Mouse (Mus musculus): ENCODE data around the gene Slc52a3.

The Slc52a3 gene

DNA sequence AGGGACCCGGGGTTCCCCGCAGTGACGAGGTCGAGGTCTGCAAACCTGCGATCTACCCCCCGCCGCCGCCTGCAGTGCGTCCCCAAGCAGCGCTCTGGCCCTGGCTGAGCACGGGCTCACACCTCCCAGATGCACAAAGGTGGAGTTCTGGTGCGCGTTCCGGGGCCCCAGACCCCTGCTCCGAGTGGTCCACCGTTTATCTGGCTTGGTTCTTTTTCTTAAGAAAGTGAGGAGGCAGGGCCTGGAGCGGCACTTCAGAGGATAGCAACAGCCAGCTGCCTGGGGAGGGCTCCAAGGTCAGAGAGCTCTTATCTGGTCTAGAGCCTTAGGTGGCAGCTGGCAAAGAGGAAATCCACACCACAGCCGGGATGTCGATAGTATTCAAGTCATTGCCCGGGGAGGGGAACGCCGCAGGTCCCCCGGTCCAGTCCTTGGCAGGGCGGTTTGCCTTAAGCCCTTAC is 52.7 kb downstream of the Slc52a3 start:
- DNase-seq = no peak

DNA sequence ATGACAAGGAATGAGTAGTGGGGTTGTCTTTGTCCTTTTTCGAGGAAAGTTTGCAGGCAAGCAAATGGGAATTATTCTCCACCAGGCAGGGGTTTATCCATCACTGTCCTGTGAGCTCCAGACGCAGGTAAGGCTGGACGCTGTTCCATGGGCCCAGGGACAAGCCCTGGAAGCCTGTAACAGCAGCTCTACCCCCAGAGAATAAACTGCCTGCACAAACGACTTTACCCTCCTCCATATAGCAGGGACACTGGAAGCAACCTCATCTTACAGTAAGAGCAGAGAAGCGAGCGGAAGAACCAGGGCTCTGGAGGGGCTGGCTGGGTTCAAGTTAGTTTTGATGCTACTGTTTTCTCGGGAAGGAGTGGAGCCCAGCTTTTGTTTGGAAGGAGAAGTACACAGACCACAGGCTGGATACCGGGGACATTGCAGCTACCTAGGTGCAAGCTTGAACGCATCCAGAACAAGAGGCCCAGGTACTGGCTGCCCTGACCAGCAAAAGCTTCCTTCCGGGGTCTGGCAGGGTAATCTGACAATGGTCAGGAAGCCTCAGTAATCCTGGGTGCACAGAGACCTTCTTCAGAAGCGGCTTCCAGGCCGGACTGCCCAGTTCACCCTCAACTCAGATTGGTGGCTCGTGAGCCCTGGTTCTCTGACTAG is 53.4 kb downstream of the Slc52a3 start:
- no peak for DNase-seq

DNA sequence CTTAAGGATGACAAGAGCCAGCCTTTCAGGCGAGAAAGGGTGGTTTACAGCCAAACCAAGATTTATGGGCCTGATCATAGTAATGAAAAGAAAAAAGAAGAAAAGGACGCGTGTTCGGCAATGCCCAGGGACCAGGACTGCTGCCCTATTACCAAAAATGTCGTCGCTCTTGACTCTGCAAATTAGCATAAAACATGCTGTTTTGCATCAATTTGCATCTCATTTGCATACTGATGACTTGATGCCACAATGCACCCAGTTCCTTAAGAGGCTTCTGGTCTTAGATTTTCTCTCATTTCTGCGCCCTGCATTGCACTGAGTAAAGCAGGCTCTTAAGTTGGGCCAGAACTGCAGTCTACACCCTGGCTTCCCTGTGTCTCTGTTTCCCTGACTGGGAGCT is 54.0 kb downstream of the Slc52a3 start:
- no peak for DNase-seq

DNA sequence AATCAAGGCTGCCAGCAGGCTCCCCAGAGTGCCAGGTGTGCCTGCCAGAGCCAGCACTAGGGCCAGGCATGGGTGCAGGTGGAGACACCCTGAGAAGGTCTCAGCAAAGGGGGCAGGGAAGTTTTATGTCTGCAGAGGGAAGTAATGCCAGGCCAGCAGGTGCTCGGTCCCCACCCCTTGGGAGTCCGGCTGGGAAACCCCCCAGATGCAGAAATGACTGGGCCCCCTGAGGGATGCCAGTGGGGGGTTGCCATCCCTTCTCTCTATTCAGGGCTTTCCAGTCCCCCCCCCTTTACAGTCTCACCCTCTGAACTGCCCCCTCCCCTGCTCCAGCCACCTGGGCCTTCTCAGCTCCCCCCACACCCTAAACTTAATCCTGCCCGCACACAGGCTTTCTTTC is 55.7 kb downstream of the Slc52a3 start:
- DNase-seq = no peak

DNA sequence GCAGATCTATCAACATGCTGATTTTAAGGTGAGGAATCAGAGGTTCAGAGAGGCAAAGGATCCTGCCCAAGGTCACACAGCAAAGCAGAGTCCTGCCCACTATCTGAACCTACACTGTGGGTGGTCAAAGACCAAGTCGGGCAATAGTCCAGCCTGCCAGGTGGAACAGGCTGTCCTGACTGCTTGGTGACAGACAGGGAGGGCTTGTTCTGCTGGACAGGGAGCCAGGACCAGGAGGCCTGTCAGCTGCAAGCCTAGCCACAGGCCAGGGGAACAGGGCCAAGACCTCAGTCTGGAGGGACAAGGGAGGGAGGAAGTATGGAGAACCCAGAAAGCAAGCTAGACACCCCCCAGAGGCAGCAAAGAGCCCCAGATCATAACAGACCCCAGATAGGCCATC is 59.1 kb downstream of the Slc52a3 start:
- DNase-seq = peak; percentile 92

DNA sequence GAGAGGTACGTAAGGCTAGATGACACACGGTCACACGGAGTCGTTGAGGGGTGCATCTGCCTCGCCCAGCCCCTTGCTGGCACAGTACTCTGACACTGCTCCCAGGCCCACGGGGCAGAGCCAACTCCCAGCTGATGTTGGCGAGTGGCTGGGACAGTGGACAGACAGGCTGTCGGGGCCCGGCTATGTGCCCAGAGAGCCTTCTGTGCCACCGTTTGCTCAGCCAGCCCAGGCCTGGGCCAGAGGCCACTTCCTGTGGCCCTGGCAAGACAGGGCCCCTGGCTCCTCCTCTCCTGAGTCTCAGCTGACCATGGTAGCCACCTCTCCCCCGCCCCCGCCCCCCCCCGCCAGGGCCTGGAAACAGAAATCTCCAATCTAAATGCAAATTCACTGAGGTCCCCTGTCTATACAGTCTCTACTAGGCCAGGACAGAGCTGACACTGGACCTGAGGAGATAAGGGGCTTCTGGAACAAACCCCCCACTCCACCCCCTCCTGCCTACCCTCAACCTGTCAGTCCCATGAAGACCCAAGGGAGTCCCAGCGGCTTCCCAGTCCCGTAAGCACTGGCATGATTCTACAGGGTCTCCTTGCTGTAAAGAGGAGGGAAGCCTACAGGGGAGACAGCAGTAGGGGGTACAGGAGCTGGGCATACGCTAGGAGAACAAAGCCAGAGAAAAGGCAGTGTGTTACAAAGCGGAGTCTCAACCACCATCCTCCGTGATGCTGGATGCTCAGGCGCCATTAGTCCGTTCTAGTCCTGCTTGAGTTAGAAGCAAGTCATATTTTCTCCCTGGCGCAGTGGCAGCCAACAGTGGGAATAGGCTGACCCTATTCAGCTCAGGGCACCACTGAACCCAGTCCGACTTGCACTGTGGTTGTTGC is 60.3 kb downstream of the Slc52a3 start:
- peak; percentile 94 for DNase-seq

DNA sequence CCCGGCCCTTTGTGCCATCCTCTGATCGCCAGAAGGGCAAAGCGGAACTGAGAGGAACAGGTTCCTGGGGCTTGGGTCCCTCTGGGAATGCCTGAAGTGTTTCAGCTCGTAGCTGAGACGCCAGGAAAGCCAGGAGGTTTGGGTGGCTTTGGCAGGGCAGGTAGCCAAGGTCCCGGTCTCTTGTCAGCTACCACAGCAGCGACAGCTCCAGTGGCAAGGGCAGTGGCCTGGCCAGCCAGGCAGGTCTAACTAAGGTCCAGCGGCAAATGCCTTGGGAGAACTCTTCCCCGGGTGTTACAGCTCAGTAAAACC is 60.9 kb downstream of the Slc52a3 start:
- DNase-seq = no peak
